Mouse (Mus musculus) heart, embryonic 15.5 days (tissue): ENCODE results near the gene Card19. TPM values are rescaled to one million over a fixed set of nuclear protein-coding genes. Genes with fewer than 3 reads are reported as not detected.

ENCODE experiments used
- ATAC-seq: fragments of 200-750 bp; cut with Nextera tagmentation; replicated peaks from 2 replicates; pipeline ENCODE4 v1.8.0; 2017; ENCODE audit warnings: low read depth, moderate TSS enrichment; ENCODE audit not compliant: insufficient number of reproducible peaks, insufficient read depth, low FRiP score
- H3K27ac ChIP-seq: fragments of 300-500 bp; sonication (generic); 2 replicates; pipeline ENCODE4 v1.5.1; 2015; ENCODE audit warnings: mild to moderate bottlenecking, inconsistent platforms
- H3K27me3 ChIP-seq: fragments of 300-500 bp; sonication (generic); 2 replicates; pipeline ENCODE4 v1.6.1; 2015; ENCODE audit warnings: inconsistent platforms
- H3K36me3 ChIP-seq: fragments of 300-500 bp; sonication (generic); 2 replicates; pipeline ENCODE4 v1.6.1; 2015; ENCODE audit warnings: mild to moderate bottlenecking, inconsistent platforms
- H3K4me1 ChIP-seq: fragments of 300-500 bp; sonication (generic); replicated peaks from 2 replicates; pipeline ENCODE4 v1.6.1; 2015; ENCODE audit warnings: inconsistent platforms
- H3K4me2 ChIP-seq: fragments of 300-500 bp; sonication (generic); 2 replicates; pipeline ENCODE4 v1.6.1; 2015; ENCODE audit warnings: inconsistent platforms, mild to moderate bottlenecking, moderate library complexity
- H3K4me3 ChIP-seq: fragments of 300-500 bp; sonication (generic); 2 replicates; pipeline ENCODE4 v1.5.1; 2015; ENCODE audit warnings: mild to moderate bottlenecking, inconsistent platforms
- H3K9ac ChIP-seq: fragments of 300-500 bp; sonication (generic); 2 replicates; pipeline ENCODE4 v1.6.1; 2015; ENCODE audit warnings: mild to moderate bottlenecking, inconsistent platforms
- H3K9me3 ChIP-seq: fragments of 300-500 bp; sonication (generic); replicated peaks from 2 replicates; pipeline ENCODE4 v1.6.1; 2016; ENCODE audit warnings: inconsistent platforms
- WGBS: fragments of 180-500 bp; shearing (Covaris S2); methylation state at CpG from one replicate; pipeline ENCODE4 v1.1.7; 2015; ENCODE audit warnings: mixed read lengths; 5-methylcytosine and 5-hydroxymethylcytosine counted together
- polyA plus RNA-seq: library from polyadenylated mRNA; unstranded; fragments of >200 nt; fragmentation: Nextera tagmentation; extraction: Ambion mirVana; gene quantifications from 2 replicates; pipeline ENCODE4 v1.2.1, GENCODE M21; 2015

Gene Card19
- polyA plus RNA-seq, 1 experiment from 2014 or later: 126 TPM

- 36% methylated on average over 12 of the region's 12 CpGs for WGBS
These were observed 31.4 kb upstream of the Card19 start for GRCm38 (mm10) chr13:49247232-49247739.

GRCm38 (mm10) chr13:49246626-49247025 lies 30.8 kb upstream of the Card19 start:
- WGBS: 81% methylated on average over 2 of the region's 2 CpGs
- peaks cover 28% of the 10 kb centered on the region for H3K27me3 ChIP-seq

More at GRCm38 (mm10) chr13:49247232-49247739, 31.4 kb upstream of the Card19 start:
- peak overlapping the region; percentile 51; the same call in 1 of the 2 replicates for H3K9ac ChIP-seq
- H3K4me2 ChIP-seq: peak overlapping the region; percentile 87
- no peak for ATAC-seq
- H3K4me3 ChIP-seq: peak overlapping the region; percentile 50
- H3K27ac ChIP-seq: no peak overlapping the region
- H3K27me3 ChIP-seq: peaks cover 28% of the 10 kb centered on the region
- no peaks in the 10 kb centered on the region for H3K36me3 ChIP-seq
- H3K4me1 ChIP-seq: peaks cover 28% of the 10 kb centered on the region
- no peaks in the 10 kb centered on the region for H3K9me3 ChIP-seq

GRCm38 (mm10) chr13:49246011-49246410 lies 30.2 kb upstream of the Card19 start:
- Histone ChIP-seq H3K4me1 (peaks cover 28% of the 10 kb centered on the region), H3K4me2 (no peak overlapping the region), H3K27ac (no peak overlapping the region), H3K36me3 (no peaks in the 10 kb centered on the region), H3K9me3 (no peaks in the 10 kb centered on the region), H3K27me3 (peaks cover 28% of the 10 kb centered on the region), H3K9ac (no peak overlapping the region), H3K4me3 (no peak overlapping the region)
- WGBS: 36% methylated on average over 3 of the region's 3 CpGs
- no peak for ATAC-seq

More at GRCm38 (mm10) chr13:49246626-49247025, 30.8 kb upstream of the Card19 start:
- Histone ChIP-seq H3K4me3 (no peak overlapping the region), H3K4me2 (no peak overlapping the region), H3K9me3 (no peaks in the 10 kb centered on the region), H3K9ac (no peak overlapping the region), H3K4me1 (peaks cover 28% of the 10 kb centered on the region), H3K27ac (no peak overlapping the region), H3K36me3 (no peaks in the 10 kb centered on the region)
- no peak for ATAC-seq

GRCm38 (mm10) chr13:49245251-49245650 lies 29.4 kb upstream of the Card19 start:
- no peak overlapping the region for H3K4me2 ChIP-seq
- 70% methylated on average over 4 of the region's 4 CpGs for WGBS
- H3K9me3 ChIP-seq: no peaks in the 10 kb centered on the region
- H3K4me1 ChIP-seq: peaks cover 28% of the 10 kb centered on the region
- peaks cover 28% of the 10 kb centered on the region for H3K27me3 ChIP-seq
- no peak overlapping the region for H3K27ac ChIP-seq
- H3K9ac ChIP-seq: no peak overlapping the region
- no peaks in the 10 kb centered on the region for H3K36me3 ChIP-seq
- H3K4me3 ChIP-seq: no peak overlapping the region
- no peak for ATAC-seq

GRCm38 (mm10) chr13:49243492-49243891 lies 27.7 kb upstream of the Card19 start:
- ATAC-seq: no peak
- H3K27me3 ChIP-seq: peaks cover 22% of the 10 kb centered on the region
- H3K4me3 ChIP-seq: no peak overlapping the region
- no peaks in the 10 kb centered on the region for H3K36me3 ChIP-seq
- H3K4me1 ChIP-seq: peaks cover 23% of the 10 kb centered on the region
- H3K9ac ChIP-seq: no peak overlapping the region
- H3K4me2 ChIP-seq: no peak overlapping the region
- 0 out of 2 replicates have a peak overlapping the region, but pooled peaks have one; percentile 24 for H3K27ac ChIP-seq
- 86% methylated on average over 2 of the region's 2 CpGs for WGBS
- no peaks in the 10 kb centered on the region for H3K9me3 ChIP-seq

GRCm38 (mm10) chr13:49242321-49243065 lies 26.7 kb upstream of the Card19 start:
- no peak overlapping the region for H3K27ac ChIP-seq

GRCm38 (mm10) chr13:49238737-49239136 lies 22.9 kb upstream of the Card19 start:
- Histone ChIP-seq H3K36me3 (no peaks in the 10 kb centered on the region), H3K27me3 (no peaks in the 10 kb centered on the region), H3K4me2 (no peak overlapping the region), H3K9me3 (no peaks in the 10 kb centered on the region), H3K27ac (no peak overlapping the region), H3K9ac (no peak overlapping the region), H3K4me1 (0 out of 2 replicates have a peak, but pooled peaks cover 3% of the 10 kb centered on the region), H3K4me3 (no peak overlapping the region)
- WGBS: 89% methylated on average over 8 of the region's 8 CpGs
- no peak for ATAC-seq

More at GRCm38 (mm10) chr13:49242321-49243065, 26.7 kb upstream of the Card19 start:
- Histone ChIP-seq H3K9ac (no peak overlapping the region), H3K36me3 (no peaks in the 10 kb centered on the region), H3K4me2 (no peak overlapping the region), H3K27me3 (peaks cover 12% of the 10 kb centered on the region), H3K4me3 (no peak overlapping the region), H3K9me3 (no peaks in the 10 kb centered on the region), H3K4me1 (peaks cover 13% of the 10 kb centered on the region)
- 55% methylated on average over 9 of the region's 9 CpGs for WGBS
- no peak; the same call in 1 of the 2 replicates for ATAC-seq

GRCm38 (mm10) chr13:49237617-49238016 lies 21.8 kb upstream of the Card19 start:
- H3K36me3 ChIP-seq: no peaks in the 10 kb centered on the region
- H3K9ac ChIP-seq: no peak overlapping the region
- ATAC-seq: no peak
- no peaks in the 10 kb centered on the region for H3K27me3 ChIP-seq
- no peak overlapping the region for H3K4me3 ChIP-seq
- H3K27ac ChIP-seq: no peak overlapping the region
- H3K9me3 ChIP-seq: no peaks in the 10 kb centered on the region
- 85% methylated on average over 8 of the region's 8 CpGs for WGBS
- H3K4me2 ChIP-seq: no peak overlapping the region
- 0 out of 2 replicates have a peak, but pooled peaks cover 3% of the 10 kb centered on the region for H3K4me1 ChIP-seq

- no peaks in the 10 kb centered on the region for H3K27me3 ChIP-seq
- ATAC-seq: no peak
- WGBS: 95% methylated on average over 4 of the region's 4 CpGs
These were observed 18.9 kb upstream of the Card19 start for GRCm38 (mm10) chr13:49234711-49235110.

GRCm38 (mm10) chr13:49233792-49234572 lies 18.1 kb upstream of the Card19 start:
- H3K4me3 ChIP-seq: no peak overlapping the region
- H3K36me3 ChIP-seq: no peaks in the 10 kb centered on the region
- H3K27me3 ChIP-seq: no peaks in the 10 kb centered on the region
- no peak overlapping the region for H3K9ac ChIP-seq
- no peaks in the 10 kb centered on the region for H3K9me3 ChIP-seq
- WGBS: 82% methylated on average over 8 of the region's 8 CpGs
- no peak for ATAC-seq
- no peak overlapping the region for H3K27ac ChIP-seq
- H3K4me2 ChIP-seq: no peak overlapping the region
- 0 out of 2 replicates have a peak, but pooled peaks cover 3% of the 10 kb centered on the region for H3K4me1 ChIP-seq

More at GRCm38 (mm10) chr13:49234711-49235110, 18.9 kb upstream of the Card19 start:
- no peak overlapping the region for H3K27ac ChIP-seq
- H3K9me3 ChIP-seq: no peaks in the 10 kb centered on the region
- H3K4me3 ChIP-seq: no peak overlapping the region
- H3K9ac ChIP-seq: no peak overlapping the region
- H3K4me1 ChIP-seq: 0 out of 2 replicates have a peak, but pooled peaks cover 3% of the 10 kb centered on the region
- no peak overlapping the region for H3K4me2 ChIP-seq
- no peaks in the 10 kb centered on the region for H3K36me3 ChIP-seq

- Histone ChIP-seq H3K4me2 (no peak overlapping the region), H3K4me3 (no peak overlapping the region), H3K9me3 (no peaks in the 10 kb centered on the region), H3K9ac (no peak overlapping the region), H3K4me1 (peaks cover 6% of the 10 kb centered on the region; the same call in 1 of the 2 replicates), H3K27ac (no peak overlapping the region), H3K36me3 (no peaks in the 10 kb centered on the region), H3K27me3 (peaks cover 12% of the 10 kb centered on the region)
- ATAC-seq: no peak
- 35% methylated on average over 4 of the region's 4 CpGs for WGBS
These were observed 9.8 kb upstream of the Card19 start for GRCm38 (mm10) chr13:49225633-49226032.
